Mouse (Mus musculus) gastrocnemius, postnatal 4 days (tissue): ENCODE measurements around the gene Ing4. TPM values are rescaled to one million over a fixed set of nuclear protein-coding genes. Genes with fewer than 3 reads are reported as not detected.
"Not testable (repeated sequence)": the region's sequence is repeated elsewhere in the genome, so short reads cannot be mapped to it uniquely, and the experiment has no call there.

Experiments
- DNase-seq, 2 experiments: peaks; one replicate each; pipeline ENCODE4 v3.0.0; 2021 to 2022; ENCODE audit warnings: low spot score in 2 of 2, mixed read lengths in 2 of 2
- total RNA-seq, 2 experiments: library from RNA; stranded (reverse); gene quantifications; 2 replicates each; pipeline ENCODE4 v1.2.3; 2021

Ing4 gene
- total RNA-seq, 2 experiments from 2014 or later: 54.1 to 54.2 TPM

GRCm38 (mm10) chr6:125040221-125040620, 661 bp downstream of the Ing4 start:
- no peak for DNase-seq

- DNase-seq: no peak
These were observed 1.5 kb downstream of the Ing4 start for GRCm38 (mm10) chr6:125041047-125041446.

GRCm38 (mm10) chr6:125042081-125042480, 2.5 kb downstream of the Ing4 start:
- no peak for DNase-seq

DNA sequence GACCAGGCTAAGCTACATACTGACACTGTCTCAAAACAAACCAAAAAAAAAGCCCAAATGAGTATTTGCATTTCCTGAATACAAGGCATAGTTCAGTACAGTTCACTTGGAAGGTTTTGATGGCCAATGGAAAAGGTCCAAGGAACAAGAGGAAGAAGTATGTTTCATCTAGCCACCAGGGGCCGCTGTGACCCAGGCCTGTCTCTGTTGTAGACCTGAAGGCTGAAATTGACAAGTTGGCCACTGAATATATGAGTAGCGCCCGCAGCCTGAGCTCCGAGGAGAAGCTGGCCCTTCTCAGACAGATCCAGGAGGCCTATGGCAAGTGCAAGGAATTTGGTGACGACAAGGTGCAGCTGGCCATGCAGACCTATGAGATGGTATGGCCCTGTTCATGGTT, 7.1 kb downstream of the Ing4 start:
- peak; percentile 69 to 84 for DNase-seq

- DNase-seq: no peak
These were observed 10.1 kb downstream of the Ing4 start, which contains the start of gene Acrbp for GRCm38 (mm10) chr6:125049678-125050077. TSS of gene Acrbp (plus strand) at chr6:125049689.

DNA sequence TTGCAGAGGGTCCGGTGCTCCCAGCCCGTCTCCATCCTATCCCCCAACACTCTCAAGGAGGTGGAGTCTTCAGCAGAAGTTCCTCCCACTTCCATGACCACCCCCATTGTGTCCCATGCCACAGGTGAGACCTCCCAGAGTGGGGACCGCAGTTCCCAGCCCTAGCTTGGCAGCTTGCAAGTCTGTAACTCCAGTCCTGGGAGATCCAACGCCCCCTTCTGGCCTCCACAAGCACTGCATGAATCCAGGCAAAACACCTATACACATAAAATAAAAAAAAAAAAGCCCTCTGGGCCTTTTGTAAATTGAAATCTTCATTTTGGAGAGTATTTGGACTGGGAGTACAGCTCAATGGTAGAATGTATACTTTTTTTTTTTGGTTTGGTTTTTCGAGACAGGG, 11.7 kb downstream of the Ing4 start:
- DNase-seq: no peak

GRCm38 (mm10) chr6:125061493-125061892, 21.9 kb downstream of the Ing4 start:
- DNase-seq: no peak

- DNase-seq: no peak
These were observed 23.0 kb downstream of the Ing4 start for GRCm38 (mm10) chr6:125062511-125062910.

DNA sequence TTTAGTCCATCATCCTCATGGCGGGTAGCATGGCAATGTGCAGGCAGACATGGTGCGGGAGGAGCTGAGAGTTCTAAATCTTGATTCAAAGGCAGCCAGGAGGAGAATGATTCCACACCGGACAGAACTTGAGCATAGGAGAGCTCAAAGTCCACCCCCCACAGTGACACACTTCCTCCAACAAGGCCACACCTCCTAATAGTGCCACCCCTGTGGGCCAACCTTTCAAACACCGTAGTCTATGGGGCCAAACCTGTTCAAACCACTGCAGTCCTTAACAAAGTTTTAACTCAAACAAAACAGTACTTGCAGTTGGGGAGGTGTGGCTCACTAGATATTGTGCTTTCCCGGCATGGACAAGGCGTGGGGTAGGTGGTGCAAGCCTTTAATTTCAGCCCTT, 24.3 kb downstream of the Ing4 start:
- no peak for DNase-seq

DNA sequence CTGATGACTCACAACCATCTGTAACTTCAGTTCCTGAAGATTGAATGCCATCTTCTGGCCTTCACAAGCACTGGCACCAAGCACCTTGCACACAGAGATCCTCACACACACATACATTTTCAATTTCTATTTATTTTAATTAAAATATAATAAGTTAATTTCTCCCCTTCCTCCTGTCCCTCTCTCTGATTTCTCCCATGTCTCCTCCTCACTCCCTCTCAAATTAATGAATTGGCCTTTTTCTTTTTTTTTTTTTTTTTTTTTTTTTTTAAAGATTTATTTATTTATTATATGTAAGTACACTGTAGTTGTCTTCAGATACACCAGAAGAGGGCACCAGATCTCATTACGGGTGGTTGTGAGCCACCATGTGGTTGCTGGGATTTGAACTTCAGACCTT, 25.7 kb downstream of the Ing4 start:
- DNase-seq: not testable (repeated sequence)

GRCm38 (mm10) chr6:125067571-125067995, 28.0 kb downstream of the Ing4 start, which contains the start of gene Lpar5:
TSS of gene Lpar5 (plus strand) at chr6:125067920.
- DNase-seq: no peak

DNA sequence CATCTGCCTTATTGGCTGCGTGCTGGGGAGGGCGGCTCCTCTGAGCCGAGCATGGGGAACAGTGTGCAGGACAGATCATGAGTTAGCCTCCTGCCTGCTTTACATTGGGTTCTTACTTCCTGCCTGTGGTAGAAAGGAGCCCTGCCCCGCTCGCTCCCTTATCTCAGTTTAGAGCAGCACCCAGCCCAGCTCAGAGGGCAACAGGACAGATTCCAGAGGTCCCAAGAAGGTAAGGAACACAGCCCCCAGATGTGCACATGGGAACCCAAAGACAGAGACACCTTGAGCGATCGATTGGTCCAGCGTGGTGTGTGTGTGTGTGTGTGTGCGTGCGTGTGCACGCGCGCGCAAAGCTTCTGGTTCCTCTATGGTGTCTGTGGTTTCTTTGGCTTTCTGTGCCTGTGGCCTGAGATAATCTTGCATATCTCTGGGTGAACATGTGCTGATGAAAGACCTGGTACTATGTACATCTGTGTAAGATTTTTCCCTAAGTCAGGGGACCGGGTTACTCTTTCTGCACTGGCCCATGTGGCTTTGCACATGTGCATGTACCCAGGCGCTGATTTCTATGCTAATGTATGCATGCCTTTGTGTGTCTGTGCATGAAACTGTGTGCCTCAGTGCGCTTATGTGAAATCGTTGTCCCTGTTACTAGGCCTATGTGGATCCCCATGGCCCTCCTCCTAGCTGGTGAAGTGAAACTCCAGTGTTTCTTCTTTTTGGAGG, 31.8 kb downstream of the Ing4 start:
- no peak for DNase-seq

GRCm38 (mm10) chr6:125071896-125072279, 32.3 kb downstream of the Ing4 start:
- DNase-seq: peak in 1 of 2 experiments; percentile 45

GRCm38 (mm10) chr6:125073825-125074224, 34.3 kb downstream of the Ing4 start:
- DNase-seq: no peak

- no peak for DNase-seq
These were observed 41.8 kb downstream of the Ing4 start for GRCm38 (mm10) chr6:125081394-125081793.

DNA sequence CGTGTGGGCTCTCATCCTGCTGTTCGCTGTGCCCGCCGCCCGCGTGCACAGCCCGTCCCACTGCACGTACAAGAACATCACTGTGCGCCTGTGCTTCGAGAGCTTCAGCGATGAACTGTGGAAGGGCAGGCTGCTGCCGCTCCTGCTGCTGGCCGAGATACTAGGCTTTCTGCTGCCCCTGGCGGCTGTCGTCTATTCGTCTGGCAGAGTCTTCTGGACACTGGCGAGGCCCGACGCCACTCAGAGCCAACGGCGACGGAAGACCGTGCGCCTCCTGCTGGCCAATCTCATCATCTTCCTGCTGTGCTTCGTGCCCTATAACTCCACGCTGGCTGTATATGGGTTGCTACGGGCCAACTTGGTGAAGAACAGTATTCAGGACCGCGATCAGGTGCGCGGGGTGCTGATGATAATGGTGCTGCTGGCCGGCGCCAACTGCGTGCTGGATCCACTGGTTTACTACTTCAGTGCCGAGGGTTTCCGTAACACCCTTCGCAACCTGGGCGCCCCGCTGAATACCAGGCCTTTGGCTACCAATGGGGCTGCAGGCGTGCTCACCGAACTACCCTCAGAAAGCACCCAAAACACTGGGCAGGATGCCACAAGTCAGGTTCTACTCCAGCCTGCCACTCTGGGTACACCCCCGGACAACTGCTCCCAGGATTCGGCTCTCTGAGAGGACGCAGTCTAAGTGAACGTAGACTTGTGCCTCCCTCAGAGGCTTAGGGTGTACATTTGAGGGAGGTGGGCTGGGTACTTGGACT, 42.4 kb downstream of the Ing4 start:
- peak; percentile 83 to 93 for DNase-seq

GRCm38 (mm10) chr6:125082801-125083386, 43.3 kb downstream of the Ing4 start:
- DNase-seq: no peak

GRCm38 (mm10) chr6:125084424-125084823, 44.9 kb downstream of the Ing4 start:
- DNase-seq: peak in 1 of 2 experiments; percentile 56

GRCm38 (mm10) chr6:125087937-125088336, 48.4 kb downstream of the Ing4 start:
- DNase-seq: no peak

GRCm38 (mm10) chr6:125088561-125089321, 49.2 kb downstream of the Ing4 start:
- peak; percentile 67 to 80 for DNase-seq
